Mouse (Mus musculus) CH12.LX (cell line): Measurements from ENCODE around the gene Fam168a. TPM values are rescaled to one million over a fixed set of nuclear protein-coding genes. Genes with fewer than 3 reads are reported as not detected.

Source experiments
- DNase-seq: peaks from one replicate; pipeline ENCODE4 v3.0.0-alpha.2; 2013; ENCODE audit errors: extremely low read depth
- H3K27ac ChIP-seq: 2 replicates; pipeline ENCODE4 v1.5.1; 2012; ENCODE audit warnings: low read depth, mild to moderate bottlenecking, control low read depth, moderate library complexity; ENCODE audit not compliant: insufficient read depth
- H3K27me3 ChIP-seq: replicated peaks from 2 replicates; pipeline ENCODE3; 2012; ENCODE audit warnings: inconsistent platforms
- H3K36me3 ChIP-seq, 2 experiments: replicated peaks in 1 of 2; 2 replicates each; pipeline versions ENCODE3 to v1.6.1; 2012; ENCODE audit warnings: inconsistent platforms in 1 of 2, low read length in 1 of 2, mild to moderate bottlenecking in 1 of 2, mixed read lengths in 1 of 2, moderate library complexity in 1 of 2; ENCODE audit not compliant: control insufficient read depth in 1 of 2, insufficient read depth in 1 of 2
- H3K4me1 ChIP-seq, 2 experiments: 2 replicates each; pipeline ENCODE4 v1.6.1; 2012; ENCODE audit warnings: inconsistent platforms in 1 of 2, moderate library complexity in 1 of 2; ENCODE audit not compliant: insufficient read depth in 2 of 2, control insufficient read depth in 1 of 2
- H3K4me2 ChIP-seq: 2 replicates; pipeline ENCODE4 v1.6.1; 2012; ENCODE audit warnings: low read depth, mild to moderate bottlenecking, control low read depth; ENCODE audit not compliant: poor library complexity, insufficient read depth, severe bottlenecking
- H3K4me3 ChIP-seq, 3 experiments: fragments of 150-350 bp in 1 of 3; sonication (generic) in 1 of 3; replicated peaks in 1 of 3; 2 replicates each; pipeline versions ENCODE3 to v1.5.1; 2011 to 2012; ENCODE audit warnings: low read depth in 2 of 3, low read length in 2 of 3, mild to moderate bottlenecking in 2 of 3, moderate library complexity in 2 of 3, control low read depth in 1 of 3, improper control_type of control experiment in 1 of 3, inconsistent platforms in 1 of 3, mixed read lengths in 1 of 3; ENCODE audit not compliant: poor library complexity in 1 of 3
- H3K79me2 ChIP-seq: replicated peaks from 2 replicates; pipeline ENCODE4 v1.6.1; 2012; ENCODE audit warnings: mild to moderate bottlenecking, moderate library complexity; ENCODE audit not compliant: control insufficient read depth, poor library complexity, insufficient read depth, severe bottlenecking; ENCODE audit errors: extremely low read depth
- H3K9ac ChIP-seq: 2 replicates; pipeline ENCODE4 v1.6.1; 2012; ENCODE audit warnings: low read depth, mild to moderate bottlenecking, control low read depth, moderate library complexity; ENCODE audit not compliant: insufficient read depth
- H3K9me3 ChIP-seq: replicated peaks from 2 replicates; pipeline ENCODE3; 2012; ENCODE audit warnings: low read length, inconsistent platforms, mixed read lengths
- BHLHE40 ChIP-seq: IDR thresholded peaks from 2 replicates; pipeline ENCODE4 v1.6.1; 2011; ENCODE audit warnings: mild to moderate bottlenecking, low read depth, low read length, improper control_type of control experiment
- CHD1 ChIP-seq: IDR thresholded peaks from 2 replicates; pipeline ENCODE4 v1.6.1; 2012; ENCODE audit warnings: low read depth, low read length, improper control_type of control experiment, inconsistent platforms
- CHD2 ChIP-seq: IDR thresholded peaks from 2 replicates; pipeline ENCODE4 v1.6.1; 2011; ENCODE audit warnings: low read length, improper control_type of control experiment
- CTCF ChIP-seq, 2 experiments: IDR thresholded peaks in 1 of 2; conservative IDR thresholded peaks in 1 of 2; 2 replicates each; pipeline ENCODE4 v1.5.1; 2011 to 2012; ENCODE audit warnings: low read depth in 2 of 2, low read length in 2 of 2, improper control_type of control experiment in 1 of 2, inconsistent platforms in 1 of 2, mild to moderate bottlenecking in 1 of 2, moderate library complexity in 1 of 2
- E2F4 ChIP-seq: IDR thresholded peaks from 2 replicates; pipeline ENCODE4 v1.6.1; 2011; ENCODE audit warnings: low read depth, low read length, improper control_type of control experiment; ENCODE audit not compliant: insufficient replicate concordance
- ELF1 ChIP-seq: IDR thresholded peaks from 2 replicates; pipeline ENCODE4 v1.6.1; 2014; ENCODE audit warnings: low read depth, mild to moderate bottlenecking, inconsistent platforms, low read length, improper control_type of control experiment
- ETS1 ChIP-seq: conservative IDR thresholded peaks from 2 replicates; pipeline ENCODE4 v1.6.1; 2012; ENCODE audit warnings: low read depth, mild to moderate bottlenecking, inconsistent platforms, low read length, improper control_type of control experiment, moderate library complexity
- GABPA ChIP-seq: IDR thresholded peaks from 2 replicates; pipeline ENCODE4 v1.6.1; 2012; ENCODE audit warnings: low read depth, low read length, improper control_type of control experiment, inconsistent platforms; ENCODE audit not compliant: insufficient replicate concordance
- HCFC1 ChIP-seq: IDR thresholded peaks from 2 replicates; pipeline ENCODE4 v1.6.1; 2012; ENCODE audit warnings: low read depth, mild to moderate bottlenecking, inconsistent platforms, low read length, improper control_type of control experiment
- MAFK ChIP-seq: IDR thresholded peaks from 2 replicates; pipeline ENCODE4 v1.6.1; 2011; ENCODE audit warnings: low read length, improper control_type of control experiment; ENCODE audit not compliant: insufficient replicate concordance
- MAZ ChIP-seq: IDR thresholded peaks from 2 replicates; pipeline ENCODE4 v1.6.1; 2012; ENCODE audit warnings: low read depth, mild to moderate bottlenecking, inconsistent platforms, low read length, improper control_type of control experiment, moderate library complexity
- MEF2A ChIP-seq: IDR thresholded peaks from 2 replicates; pipeline ENCODE4 v1.6.1; 2014; ENCODE audit warnings: low read depth, mild to moderate bottlenecking, inconsistent platforms, low read length, improper control_type of control experiment, borderline replicate concordance
- MXI1 ChIP-seq: IDR thresholded peaks from 2 replicates; pipeline ENCODE4 v1.6.1; 2011; ENCODE audit warnings: mild to moderate bottlenecking, low read depth, low read length, improper control_type of control experiment
- MYC ChIP-seq: IDR thresholded peaks from 2 replicates; pipeline ENCODE4 v1.6.1; 2011; ENCODE audit warnings: low read depth, mild to moderate bottlenecking, improper control_type of control experiment, low read length
- NELFE ChIP-seq: IDR thresholded peaks from 2 replicates; pipeline ENCODE4 v1.6.1; 2011; ENCODE audit warnings: low read depth, low read length, improper control_type of control experiment
- NRF1 ChIP-seq: IDR thresholded peaks from 2 replicates; pipeline ENCODE4 v1.6.1; 2014; ENCODE audit warnings: low read depth, mild to moderate bottlenecking, inconsistent platforms, low read length, improper control_type of control experiment, moderate library complexity
- POLR2AphosphoS2 ChIP-seq: IDR thresholded peaks from 2 replicates; pipeline ENCODE4 v1.6.1; 2011; ENCODE audit warnings: low read depth, low read length, improper control_type of control experiment
- RAD21 ChIP-seq: IDR thresholded peaks from 2 replicates; pipeline ENCODE4 v1.6.1; 2011; ENCODE audit warnings: low read depth, mild to moderate bottlenecking, low read length, improper control_type of control experiment, moderate library complexity
- RCOR1 ChIP-seq: conservative IDR thresholded peaks from 2 replicates; pipeline ENCODE4 v1.6.1; 2012; ENCODE audit warnings: low read depth, mild to moderate bottlenecking, inconsistent platforms, low read length, improper control_type of control experiment
- SIN3A ChIP-seq: IDR thresholded peaks from 2 replicates; pipeline ENCODE4 v1.6.1; 2012; ENCODE audit warnings: low read length, improper control_type of control experiment, inconsistent platforms
- SMC3 ChIP-seq: IDR thresholded peaks from 2 replicates; pipeline ENCODE4 v1.6.1; 2011; ENCODE audit warnings: low read depth, low read length, improper control_type of control experiment
- TBP ChIP-seq: conservative IDR thresholded peaks from 2 replicates; pipeline ENCODE4 v1.6.1; 2011; ENCODE audit warnings: low read depth, low read length, improper control_type of control experiment
- UBTF ChIP-seq: IDR thresholded peaks from 2 replicates; pipeline ENCODE4 v1.6.1; 2012; ENCODE audit warnings: low read depth, mild to moderate bottlenecking, inconsistent platforms, low read length, improper control_type of control experiment, moderate library complexity
- ZKSCAN1 ChIP-seq: IDR thresholded peaks from 2 replicates; pipeline ENCODE4 v1.6.1; 2012; ENCODE audit warnings: low read depth, inconsistent platforms, low read length, improper control_type of control experiment, borderline replicate concordance
- dilution Hi-C: fragments of 300-500 bp; cut with MboI; formaldehyde crosslinking; loops from 2 replicates; pipeline ENCODE4 v1.14.3; 2020; ENCODE audit warnings: low sequenced_read_pairs; ENCODE audit not compliant: extremely low pct_unique_long_range_greater_than_20kb, extremely low pct_ligation_motif_present
- in situ Hi-C: fragments of 300-500 bp; cut with MboI; formaldehyde crosslinking; loops from 3 replicates; pipeline ENCODE4 v1.14.3; 2019; ENCODE audit warnings: low sequenced_read_pairs, low pct_ligation_motif_present, low pct_unique_long_range_greater_than_20kb, mixed read lengths
- polyA plus RNA-seq: library from polyadenylated mRNA; unstranded; fragments of >175 nt; gene quantifications from 2 replicates; pipeline ENCODE4 v1.2.1, GENCODE M21; 2012; ENCODE audit warnings: low read depth; ENCODE audit not compliant: insufficient read length
- total RNA-seq, 2 experiments: library from RNA; depleted of rRNA; stranded (reverse); fragments of 300-350 nt in 1 of 2; fragments of >200 nt in 1 of 2; gene quantifications; 2 replicates each; pipeline ENCODE4 v1.2.3; 2012 to 2014

Fam168a gene
- total and polyA plus RNA-seq, 3 experiments = 4.0 to 15.0 (median 4.9) TPM

DNA sequence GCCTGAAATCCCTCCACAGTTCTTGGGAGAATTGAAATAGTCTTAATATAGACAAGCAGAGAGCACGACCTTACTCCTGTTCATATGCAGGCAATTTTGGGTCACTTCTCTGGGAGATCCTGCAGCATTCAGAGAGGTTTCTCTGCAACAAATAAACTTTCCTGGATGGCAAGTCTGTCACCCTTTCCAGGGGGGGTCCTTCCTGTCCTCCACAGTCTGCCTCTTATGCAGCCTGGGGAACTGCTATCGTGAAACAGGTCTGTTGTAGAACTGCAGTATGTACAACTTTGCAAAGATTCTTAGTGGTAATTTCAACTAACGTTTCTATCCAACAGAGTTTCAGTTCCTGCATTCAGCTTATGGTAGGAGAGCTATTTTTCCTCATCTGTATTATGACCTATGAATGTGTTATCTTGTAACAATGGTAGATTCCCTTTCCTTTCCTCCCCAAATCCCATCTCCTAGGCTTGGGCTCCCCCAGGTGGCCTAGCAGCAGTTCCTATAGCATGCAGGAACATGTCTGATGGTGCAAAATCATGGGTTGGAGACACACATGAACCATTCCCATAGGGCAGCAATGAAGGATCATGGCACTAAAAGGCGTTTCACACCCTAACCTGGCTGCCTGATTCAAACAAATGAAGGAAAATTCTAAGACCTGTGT, 112.1 kb downstream of the Fam168a start:
- no peak overlapping the region for H3K9ac ChIP-seq
- H3K4me1 ChIP-seq = peaks cover 0 to 24% of the 10 kb centered on the region in 2 experiments; a peak in 2 of 4 replicates
- DNase-seq = peak; percentile 14
- H3K4me3 ChIP-seq = no peak overlapping the region
- in situ Hi-C loops = no loop called here
- H3K9me3 ChIP-seq = no peaks in the 10 kb centered on the region
- no peak overlapping the region for H3K27ac ChIP-seq
- peaks cover 0 to 4% of the 10 kb centered on the region in 2 experiments for H3K36me3 ChIP-seq
- no peak overlapping the region for H3K4me2 ChIP-seq
- no peaks in the 10 kb centered on the region for H3K79me2 ChIP-seq
- dilution Hi-C loops = no loop called here
- no peaks in the 10 kb centered on the region for H3K27me3 ChIP-seq
- TF ChIP-seq RAD21 (peak; percentile 65), CHD2 (no peak), HCFC1 (no peak), BHLHE40 (no peak), SMC3 (peak; percentile 47), CTCF (conservative IDR thresholded peaks at IDR 0.05 in 1 of 2, IDR thresholded peaks at IDR 0.05 in 1 of 2; ENCODE audit: low read depth in 2 of 2, low read length in 2 of 2) (peak in 1 of 2 experiments; percentile 66; a peak in 2 of 4 replicates), RCOR1 (no peak)

DNA sequence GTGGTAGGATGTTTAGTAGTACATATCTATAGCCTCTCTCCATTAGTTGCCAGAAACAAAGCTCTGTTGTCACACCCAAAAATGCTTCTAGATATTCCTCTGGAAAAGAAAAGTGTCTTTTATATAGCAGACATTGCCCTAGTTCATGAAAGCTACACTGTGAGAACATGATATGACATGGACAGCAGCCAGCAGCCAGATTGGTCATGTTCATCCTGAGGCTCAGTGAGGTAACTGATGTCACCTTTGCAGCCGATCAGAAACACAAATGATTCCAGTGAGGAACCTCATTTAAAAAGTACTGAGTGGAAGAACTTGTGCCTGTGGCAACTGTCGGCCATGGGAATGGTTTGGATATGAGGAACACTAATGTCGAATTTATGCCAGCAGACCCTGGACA, 118.2 kb downstream of the Fam168a start:
- TF ChIP-seq POLR2AphosphoS2 = no peak
- TF ChIP-seq ETS1 = no peak
- TF ChIP-seq BHLHE40 = no peak
- no peak for TF ChIP-seq HCFC1
- TF ChIP-seq RCOR1 = no peak
- no peak for TF ChIP-seq MYC
- TF ChIP-seq MAZ = no peak
- TF ChIP-seq UBTF = no peak
- TF ChIP-seq RAD21 = no peak
- TF ChIP-seq MAFK = no peak
- TF ChIP-seq, all 38 proteins: peak for 0
- Histone ChIP-seq H3K27ac (no peak overlapping the region), H3K9ac (no peak overlapping the region), H3K79me2 (no peaks in the 10 kb centered on the region), H3K36me3 (peaks cover 3 to 16% of the 10 kb centered on the region in 2 experiments), H3K4me1 (peaks cover 0 to 3% of the 10 kb centered on the region in 2 experiments; a peak in 1 of 4 replicates), H3K27me3 (no peaks in the 10 kb centered on the region), H3K9me3 (no peaks in the 10 kb centered on the region), H3K4me2 (no peak overlapping the region), H3K4me3 (no peak overlapping the region)
- no peak for DNase-seq
- in situ Hi-C loops = no loop called here
- dilution Hi-C loops = no loop called here

DNA sequence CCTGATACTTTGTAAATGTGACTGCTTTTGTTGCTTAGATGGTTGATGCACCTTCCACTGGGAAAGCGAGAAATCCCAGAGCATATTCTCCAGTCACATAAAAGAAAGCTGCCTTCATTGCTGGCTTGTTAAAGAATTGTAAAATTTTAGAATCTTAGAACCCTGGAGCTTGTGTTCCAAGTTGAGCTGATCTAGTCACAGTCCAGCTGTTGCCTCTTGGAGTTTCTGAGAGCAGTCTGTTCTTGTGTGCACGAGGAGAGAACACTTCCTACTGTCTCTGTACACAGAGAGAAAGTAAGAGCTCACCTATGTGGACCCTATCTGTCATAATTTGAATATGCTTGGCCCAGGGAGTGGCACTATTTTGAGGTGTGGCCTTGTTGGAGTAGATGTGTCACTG, 122.1 kb downstream of the Fam168a start:
- TF ChIP-seq MEF2A (no peak), SMC3 (no peak), TBP (no peak), ELF1 (no peak), CHD1 (no peak), ETS1 (no peak), ZKSCAN1 (no peak), MXI1 (no peak), E2F4 (no peak), HCFC1 (no peak), NRF1 (no peak), BHLHE40 (no peak), MAZ (no peak), MAFK (no peak), SIN3A (no peak), GABPA (no peak), NELFE (no peak), UBTF (no peak), POLR2AphosphoS2 (no peak)
- dilution Hi-C loops = no loop called here
- no peaks in the 10 kb centered on the region for H3K79me2 ChIP-seq
- H3K9ac ChIP-seq = no peak overlapping the region
- no peak for DNase-seq
- H3K9me3 ChIP-seq = no peaks in the 10 kb centered on the region
- no peaks in the 10 kb centered on the region for H3K4me1 ChIP-seq
- no peaks in the 10 kb centered on the region for H3K27me3 ChIP-seq
- peaks cover 3 to 25% of the 10 kb centered on the region in 2 experiments for H3K36me3 ChIP-seq
- in situ Hi-C loops = no loop called here
- no peak overlapping the region for H3K27ac ChIP-seq
- no peak overlapping the region for H3K4me3 ChIP-seq
- H3K4me2 ChIP-seq = no peak overlapping the region
